Mouse (Mus musculus) thymus, adult 18-20 months (tissue): ENCODE results near the gene Lamc3.

ENCODE experiments used
- DNase-seq, 2 experiments: peaks; one replicate each; pipeline ENCODE4 v3.0.0; 2022; ENCODE audit warnings: mixed read lengths in 2 of 2

Gene Lamc3

DNA sequence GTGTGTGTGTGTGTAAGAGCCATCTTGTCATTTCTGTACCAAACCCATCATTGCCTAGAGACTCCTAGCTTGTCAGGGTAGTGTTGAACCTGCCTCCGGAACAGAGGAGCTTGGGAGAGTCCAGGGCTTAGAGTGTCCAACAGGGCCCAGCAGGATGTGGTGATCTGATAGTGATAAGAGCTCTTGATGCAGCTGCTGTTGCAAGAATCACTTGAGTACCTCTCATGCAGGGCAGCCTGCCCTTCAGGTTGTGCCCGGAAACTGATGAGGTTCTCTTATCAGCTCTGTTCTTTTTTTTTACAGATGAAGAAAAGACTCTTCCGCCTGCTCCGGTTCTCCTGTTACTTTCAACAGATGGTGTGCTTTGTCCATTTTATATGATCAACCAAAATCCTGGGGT is 103.9 kb downstream of the Lamc3 start:
- no peak for DNase-seq

GRCm38 (mm10) chr2:31994896-31995295 is 107.8 kb downstream of the Lamc3 start:
- no peak for DNase-seq

- no peak for DNase-seq
Measured at GRCm38 (mm10) chr2:31996060-31996459, 109.0 kb downstream of the Lamc3 start.
